Mouse (Mus musculus) ovary, adult 18-20 months (tissue): ENCODE measurements at regions not wholly inside any gene's neighbourhood (a gene's known extent, or its start where the extent isn't known, plus 50 kb on each side); places are given as distances from the start of the nearest gene placed in this dataset.

Source experiments
- DNase-seq: peaks from one replicate; pipeline ENCODE4 v3.0.0; 2022; ENCODE audit warnings: low spot score, mixed read lengths

- DNase-seq: peak; percentile 47
Measured at GRCm38 (mm10) chr13:46350075-46350747, 68.0 kb upstream of the Rbm24 start.

GRCm38 (mm10) chr13:46355306-46355705 is 62.9 kb upstream of the Rbm24 start:
- DNase-seq: no peak

- no peak for DNase-seq
Measured at GRCm38 (mm10) chr13:46355975-46356374, 62.3 kb upstream of the Rbm24 start.

- no peak for DNase-seq
Measured at GRCm38 (mm10) chr13:46357037-46357436, 61.2 kb upstream of the Rbm24 start.

GRCm38 (mm10) chr13:46360495-46361120 is 57.6 kb upstream of the Rbm24 start:
- DNase-seq: no peak

GRCm38 (mm10) chr13:46363456-46364201 is 54.6 kb upstream of the Rbm24 start:
- no peak for DNase-seq

- no peak for DNase-seq
Measured at GRCm38 (mm10) chr13:46364202-46364912, 53.9 kb upstream of the Rbm24 start.

- no peak for DNase-seq
Measured at GRCm38 (mm10) chr13:46365292-46365691, 52.9 kb upstream of the Rbm24 start.
